Mouse (Mus musculus) testis, adult 2 months (tissue): Measurements from ENCODE around the gene Fam83c. TPM values are rescaled to one million over a fixed set of nuclear protein-coding genes. Genes with fewer than 3 reads are reported as not detected.

Experiments used
- H3K27ac ChIP-seq: fragments of 200-500 bp; 2 replicates; pipeline ENCODE4 v1.5.1; 2012; ENCODE audit warnings: low read depth, low read length; ENCODE audit not compliant: control insufficient read depth, insufficient read depth
- H3K27me3 ChIP-seq: fragments of 200-500 bp; 2 replicates; pipeline ENCODE4 v1.6.1; 2012; ENCODE audit warnings: mild to moderate bottlenecking, low read length, moderate library complexity; ENCODE audit not compliant: control insufficient read depth, insufficient read depth
- H3K36me3 ChIP-seq: fragments of 200-500 bp; 2 replicates; pipeline ENCODE4 v1.6.1; 2012; ENCODE audit warnings: mild to moderate bottlenecking, low read length; ENCODE audit not compliant: control insufficient read depth, insufficient read depth
- H3K4me1 ChIP-seq: fragments of 200-500 bp; 2 replicates; pipeline ENCODE4 v1.6.1; 2012; ENCODE audit warnings: low read length; ENCODE audit not compliant: control insufficient read depth, insufficient read depth
- H3K4me3 ChIP-seq: fragments of 200-500 bp; 2 replicates; pipeline ENCODE4 v1.5.1; 2012; ENCODE audit warnings: low read depth, mild to moderate bottlenecking, low read length, moderate library complexity, mixed read lengths; ENCODE audit not compliant: control insufficient read depth
- CTCF ChIP-seq: fragments of 200-500 bp; IDR thresholded peaks from 2 replicates; pipeline ENCODE4 v1.5.1; 2012; ENCODE audit warnings: low read depth, mild to moderate bottlenecking, inconsistent platforms, low read length, moderate library complexity; ENCODE audit not compliant: control insufficient read depth, insufficient read depth, insufficient replicate concordance
- POLR2A ChIP-seq: fragments of 200-500 bp; IDR thresholded peaks from 2 replicates; pipeline ENCODE4 v1.6.1; 2012; ENCODE audit warnings: low read depth, mild to moderate bottlenecking, inconsistent platforms, low read length, moderate library complexity; ENCODE audit not compliant: control insufficient read depth
- polyA plus RNA-seq: library from polyadenylated mRNA; depleted of rRNA; stranded (reverse); fragments of >200 nt; gene quantifications from 2 replicates; pipeline ENCODE4 v1.2.3, GENCODE M21; 2012

The Fam83c gene
- polyA plus RNA-seq, 1 experiment, result not detected

DNA sequence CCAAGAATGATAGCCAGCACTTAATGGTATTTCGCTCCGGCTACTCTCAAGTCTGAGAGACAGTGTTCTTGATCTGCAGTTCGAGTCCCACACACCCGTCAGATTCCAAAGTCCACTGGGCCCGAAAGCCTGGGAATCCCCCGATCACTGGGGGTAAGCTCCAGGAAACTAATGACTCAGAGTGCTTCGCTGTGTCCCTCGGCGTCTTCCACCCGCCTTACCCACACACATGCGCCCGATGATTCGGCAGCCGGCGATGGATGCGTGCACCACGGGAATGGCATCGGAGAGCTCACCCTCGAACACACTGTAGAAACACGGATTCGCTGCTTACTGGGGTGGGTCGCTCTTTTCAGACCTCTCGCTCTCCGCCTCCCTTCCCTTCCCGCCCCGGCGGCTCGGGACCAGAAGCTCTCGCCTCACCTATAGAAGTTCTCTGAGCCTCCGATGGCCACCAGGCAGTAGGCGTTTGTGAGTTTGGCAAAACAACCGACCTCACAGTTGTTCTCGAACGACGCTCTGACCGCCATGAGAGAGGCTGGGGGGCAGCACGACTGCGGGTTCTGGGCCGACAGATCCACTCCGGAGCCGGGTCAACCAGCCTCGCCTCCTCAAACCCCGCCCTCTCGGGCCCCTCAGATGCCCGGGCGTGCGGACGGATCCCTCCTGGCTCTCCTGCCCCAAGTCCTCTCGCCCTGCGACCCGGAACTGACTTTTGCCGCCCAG is 8.6 kb downstream of the Fam83c start:
- Histone ChIP-seq H3K36me3 (no peaks in the 10 kb centered on the region; the same call in none of the 2 replicates), H3K27ac (peak overlapping the region; percentile 88), H3K4me1 (peaks cover 3% of the 10 kb centered on the region), H3K4me3 (peak overlapping the region; percentile 91), H3K27me3 (no peaks in the 10 kb centered on the region)
- no peak for TF ChIP-seq POLR2A
- TF ChIP-seq CTCF, result no peak

DNA sequence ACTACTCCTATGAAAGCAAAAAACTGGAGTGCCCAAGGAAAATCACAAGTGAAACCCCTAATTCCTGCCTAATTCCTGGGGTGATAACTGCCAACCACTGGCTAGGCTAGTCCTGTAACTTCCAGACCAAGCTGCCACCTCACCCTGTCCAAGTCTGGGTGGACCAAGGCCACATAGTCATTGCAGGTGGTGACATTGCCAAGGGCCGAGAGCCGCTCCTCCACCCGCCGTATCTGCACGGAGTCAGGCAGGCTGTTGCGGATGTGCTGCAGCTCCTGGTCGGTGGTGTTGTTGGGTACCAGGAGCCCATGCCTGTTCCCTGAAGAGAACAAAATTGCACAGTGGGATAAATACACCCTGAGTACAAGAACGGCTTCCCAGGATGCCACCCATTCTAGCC is 10.9 kb downstream of the Fam83c start:
- no peak overlapping the region for H3K27ac ChIP-seq
- peaks cover 9% of the 10 kb centered on the region for H3K4me1 ChIP-seq
- no peaks in the 10 kb centered on the region for H3K27me3 ChIP-seq
- no peaks in the 10 kb centered on the region; the same call in none of the 2 replicates for H3K36me3 ChIP-seq
- no peak overlapping the region for H3K4me3 ChIP-seq
- TF ChIP-seq CTCF (no peak), POLR2A (no peak)

DNA sequence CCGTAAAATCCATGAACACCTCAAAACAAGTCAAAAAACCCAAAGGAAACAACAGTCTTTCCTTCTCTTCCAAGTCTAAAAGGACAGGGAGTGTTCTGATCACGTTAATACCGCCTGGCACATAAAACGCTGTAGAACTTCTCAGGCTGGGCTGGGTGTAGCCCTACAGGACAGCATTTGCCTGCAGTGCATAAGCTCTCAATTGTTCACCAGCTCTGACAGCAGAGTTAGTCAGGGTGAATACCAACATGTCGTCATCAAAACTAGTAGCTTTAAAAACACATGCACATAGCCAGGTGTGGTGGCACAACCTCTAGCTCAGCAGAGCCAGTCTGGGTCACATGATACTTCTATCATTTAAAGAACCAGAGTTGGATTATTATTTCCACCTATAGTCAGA is 13.9 kb downstream of the Fam83c start:
- no peak overlapping the region for H3K4me3 ChIP-seq
- no peak for TF ChIP-seq POLR2A
- no peak for TF ChIP-seq CTCF

DNA sequence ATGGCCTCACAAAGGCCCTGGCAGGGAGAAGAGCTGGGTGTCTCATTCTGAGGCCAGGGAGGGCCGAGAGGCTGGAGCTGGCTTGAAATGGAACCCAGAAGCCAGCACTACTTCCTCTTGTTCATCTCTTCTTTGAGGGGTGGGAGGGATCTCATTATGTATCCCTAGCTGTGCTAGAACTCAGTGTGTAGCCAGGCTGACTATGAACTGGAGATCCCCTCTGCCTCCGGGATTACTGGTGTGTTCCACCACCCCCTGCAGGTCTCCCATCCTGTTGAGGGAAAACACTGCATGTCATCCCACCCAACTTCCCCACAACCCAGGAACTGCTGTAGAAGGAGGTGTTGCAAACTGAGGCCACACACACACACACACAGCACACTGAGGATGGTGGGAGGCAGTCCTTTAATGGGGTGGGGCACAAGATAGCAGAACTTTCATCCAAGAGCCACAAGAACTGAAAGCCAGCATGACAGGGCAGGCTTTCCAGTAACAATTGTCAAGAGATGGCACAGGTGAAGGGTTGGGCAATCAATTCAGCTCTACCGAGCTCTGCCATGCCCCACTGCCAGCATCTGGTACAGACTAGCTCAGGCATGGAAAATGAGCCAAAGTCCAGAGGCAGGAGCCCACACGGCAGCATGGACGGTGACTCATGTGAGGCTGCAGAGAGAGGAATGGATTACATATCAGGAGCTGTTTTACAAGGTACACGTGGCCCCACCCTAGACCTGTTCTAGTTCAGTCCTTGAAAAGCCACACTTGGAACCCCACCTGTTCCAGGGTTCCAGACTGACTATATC is 15.0 kb downstream of the Fam83c start:
- TF ChIP-seq POLR2A (no peak), CTCF (no peak)
- Histone ChIP-seq H3K4me1 (peaks cover 8% of the 10 kb centered on the region), H3K27ac (peak overlapping the region; percentile 64), H3K36me3 (no peaks in the 10 kb centered on the region; the same call in none of the 2 replicates), H3K27me3 (no peaks in the 10 kb centered on the region), H3K4me3 (peak overlapping the region; percentile 84)

More for the DNA sequence above, 13.9 kb downstream of the Fam83c start:
- no peaks in the 10 kb centered on the region for H3K27me3 ChIP-seq
- H3K27ac ChIP-seq, result no peak overlapping the region
- no peaks in the 10 kb centered on the region; the same call in none of the 2 replicates for H3K36me3 ChIP-seq
- peaks cover 10% of the 10 kb centered on the region for H3K4me1 ChIP-seq

- peak within 1 kb of the TSS; percentile 76 for H3K27ac ChIP-seq
- no peaks in the 10 kb centered on the region; the same call in none of the 2 replicates for H3K36me3 ChIP-seq
- TF ChIP-seq CTCF (no peak), POLR2A (no peak)
- peaks cover 8% of the 10 kb centered on the region for H3K4me1 ChIP-seq
- peak within 1 kb of the TSS; percentile 84 for H3K4me3 ChIP-seq
- no peaks in the 10 kb centered on the region for H3K27me3 ChIP-seq
Observed at GRCm38 (mm10) chr2:155819392-155819448, 15.4 kb downstream of the Fam83c start, which contains the start of gene BC029722. Gene BC029722 (minus strand): TSS chr2:155819426.

DNA sequence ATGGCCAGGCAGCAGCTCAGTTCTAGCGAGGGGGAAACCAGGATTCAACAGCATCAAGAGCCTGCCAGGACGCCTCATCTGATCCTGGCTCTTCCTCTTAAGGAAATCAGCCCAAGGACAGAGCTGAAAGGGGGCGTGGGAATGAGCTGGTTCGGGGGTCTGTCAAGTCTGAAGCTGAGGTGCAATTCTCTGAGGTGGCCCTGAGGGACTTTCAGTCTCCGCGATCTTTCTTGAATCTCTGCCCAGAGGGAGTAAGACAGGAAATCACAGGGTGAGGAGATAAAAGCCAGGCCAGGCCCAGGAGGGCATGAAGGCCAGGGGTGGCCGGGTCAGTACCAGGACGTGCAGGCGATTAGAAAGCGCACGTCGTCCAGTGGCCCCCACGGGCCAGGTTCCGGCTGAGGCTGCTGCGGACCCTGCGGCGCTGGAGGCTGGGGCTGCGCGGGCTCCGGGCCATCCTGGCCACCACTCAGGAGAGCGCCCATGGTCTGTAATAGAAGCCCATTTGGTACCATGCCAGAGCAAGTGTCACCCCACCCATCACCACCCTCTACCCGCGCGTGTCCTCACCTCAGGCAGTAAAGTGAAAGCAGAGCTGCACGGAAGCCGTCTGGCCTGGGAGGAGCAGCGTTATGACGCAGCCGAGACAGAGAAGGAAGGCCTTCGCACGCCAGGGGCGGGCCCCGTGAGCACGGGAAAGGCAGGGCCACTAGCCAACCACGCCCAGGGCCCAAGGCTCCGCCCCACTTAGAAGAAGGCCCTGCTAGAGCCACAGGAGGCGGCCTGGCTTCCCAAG is 15.9 kb downstream of the Fam83c start:
- H3K36me3 ChIP-seq, result no peaks in the 10 kb centered on the region; the same call in none of the 2 replicates
- H3K27me3 ChIP-seq, result no peaks in the 10 kb centered on the region
- peak overlapping the region; percentile 76 for H3K27ac ChIP-seq
- H3K4me3 ChIP-seq, result peak overlapping the region; percentile 84
- TF ChIP-seq POLR2A, result peak; percentile 94
- TF ChIP-seq CTCF, result no peak
- H3K4me1 ChIP-seq, result peaks cover 8% of the 10 kb centered on the region
